Mouse (Mus musculus): ENCODE results near the gene Ece1. TPM values are rescaled to one million over a fixed set of nuclear protein-coding genes. Genes with fewer than 3 reads are reported as not detected.
A peak's percentile ranks its signal among the peaks of the same experiment; 100 is the strongest.

Ece1 gene
- total and polyA plus RNA-seq, 3 experiments, result 27.3 to 120 (median 102) TPM

- peaks cover 8% of the 10 kb centered on the region for H3K4me1 ChIP-seq (ENCODE audit: control insufficient read depth, insufficient read depth, low read length)
- H3K4me3 ChIP-seq, result no peak overlapping the region
- H3K9ac ChIP-seq (ENCODE audit: low read depth, low read length), result no peak overlapping the region
- H3K27me3 ChIP-seq (ENCODE audit: control insufficient read depth, insufficient read depth, low read length), result no peaks in the 10 kb centered on the region
- 68% methylated on average over 4 of the region's 4 CpGs for WGBS
- intact Hi-C loops (cut with DNase I), result loop anchor here (10.0 kb wide), 1 partner anchor 107 kb away; no protein-coding TSS in a partner anchor
- no peak for TF ChIP-seq POLR2A (IDR thresholded peaks at IDR 0.05; ENCODE audit: insufficient read depth, low read depth, low read length)
- TF ChIP-seq EP300 (IDR thresholded peaks at IDR 0.05; ENCODE audit: insufficient read depth, low read depth, low read length), result no peak
- TF ChIP-seq CTCF (IDR thresholded peaks at IDR 0.05), result no peak
- H3K27ac ChIP-seq, result no peak overlapping the region
- no peak for DNase-seq
- peaks cover 2% of the 10 kb centered on the region; the same call in 1 of the 2 replicates for H3K36me3 ChIP-seq (ENCODE audit: control insufficient read depth, insufficient read depth, low read length)
- H3K79me2 ChIP-seq (replicated peaks; ENCODE audit: control insufficient read depth, insufficient read depth, low read length), result peaks cover 1% of the 10 kb centered on the region; the same call in 1 of the 2 replicates
These were observed 136.2 kb downstream of the Ece1 start for GRCm38 (mm10) chr4:137998232-137998631.

GRCm38 (mm10) chr4:138000682-138001081 lies 138.6 kb downstream of the Ece1 start:
- peak; percentile 43 to 47 for DNase-seq
- no peak for TF ChIP-seq EP300 (IDR thresholded peaks at IDR 0.05; ENCODE audit: insufficient read depth, low read depth, low read length)
- TF ChIP-seq CTCF (IDR thresholded peaks at IDR 0.05), result no peak
- TF ChIP-seq POLR2A (IDR thresholded peaks at IDR 0.05; ENCODE audit: insufficient read depth, low read depth, low read length), result no peak
- H3K9ac ChIP-seq (ENCODE audit: low read depth, low read length), result no peak overlapping the region
- H3K4me1 ChIP-seq (ENCODE audit: control insufficient read depth, insufficient read depth, low read length), result peaks cover 4% of the 10 kb centered on the region
- 7% methylated on average over 7 of the region's 7 CpGs for WGBS
- no peak overlapping the region for H3K4me3 ChIP-seq
- H3K27ac ChIP-seq, result no peak overlapping the region
- no peaks in the 10 kb centered on the region for H3K27me3 ChIP-seq (ENCODE audit: control insufficient read depth, insufficient read depth, low read length)
- no peaks in the 10 kb centered on the region; the same call in 1 of the 2 replicates for H3K79me2 ChIP-seq (replicated peaks; ENCODE audit: control insufficient read depth, insufficient read depth, low read length)
- H3K36me3 ChIP-seq (ENCODE audit: control insufficient read depth, insufficient read depth, low read length), result peaks cover 2% of the 10 kb centered on the region; the same call in 1 of the 2 replicates
- intact Hi-C loops (cut with DNase I), result no loop called here

- no peaks in the 10 kb centered on the region; the same call in 1 of the 2 replicates for H3K79me2 ChIP-seq (replicated peaks; ENCODE audit: control insufficient read depth, insufficient read depth, low read length)
- TF ChIP-seq CTCF (IDR thresholded peaks at IDR 0.05), result no peak
- no peak for TF ChIP-seq EP300 (IDR thresholded peaks at IDR 0.05; ENCODE audit: insufficient read depth, low read depth, low read length)
- no peak for TF ChIP-seq POLR2A (IDR thresholded peaks at IDR 0.05; ENCODE audit: insufficient read depth, low read depth, low read length)
- WGBS, result 91% methylated on average over 11 of the region's 11 CpGs
- DNase-seq, result no peak
- no peak overlapping the region for H3K9ac ChIP-seq (ENCODE audit: low read depth, low read length)
- H3K4me1 ChIP-seq (ENCODE audit: control insufficient read depth, insufficient read depth, low read length), result peaks cover 2% of the 10 kb centered on the region
- no peak overlapping the region for H3K27ac ChIP-seq
- H3K4me3 ChIP-seq, result no peak overlapping the region
- H3K36me3 ChIP-seq (ENCODE audit: control insufficient read depth, insufficient read depth, low read length), result 0 out of 2 replicates have a peak, but pooled peaks cover 2% of the 10 kb centered on the region
- no peaks in the 10 kb centered on the region for H3K27me3 ChIP-seq (ENCODE audit: control insufficient read depth, insufficient read depth, low read length)
- intact Hi-C loops (cut with DNase I), result no loop called here
These were observed 142.0 kb downstream of the Ece1 start for GRCm38 (mm10) chr4:138003909-138004610.

DNA sequence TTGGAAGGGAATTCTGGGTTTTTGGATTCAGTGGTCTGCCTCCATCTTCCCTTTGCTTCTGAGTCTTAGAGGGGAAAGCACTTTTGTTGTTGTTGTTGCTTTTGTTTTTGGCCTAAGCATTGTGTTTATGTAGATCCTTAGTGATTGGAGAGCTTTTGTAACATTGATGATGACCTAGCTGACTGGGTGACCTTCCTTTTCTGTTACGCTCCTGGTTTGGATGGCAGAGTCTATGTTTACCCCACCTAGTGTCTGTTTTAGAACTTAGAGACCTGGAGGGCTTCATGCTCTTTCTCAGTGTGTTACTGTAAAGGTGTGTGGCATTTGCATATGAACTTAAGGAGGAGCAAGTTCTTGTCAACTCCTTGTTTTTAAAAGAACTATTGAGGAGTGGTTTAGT lies 143.7 kb downstream of the Ece1 start:
- Histone ChIP-seq H3K27ac (no peak overlapping the region), H3K27me3 (ENCODE audit: control insufficient read depth, insufficient read depth, low read length) (no peaks in the 10 kb centered on the region), H3K9ac (ENCODE audit: low read depth, low read length) (no peak overlapping the region), H3K4me1 (ENCODE audit: control insufficient read depth, insufficient read depth, low read length) (no peaks in the 10 kb centered on the region; the same call in 1 of the 2 replicates), H3K36me3 (ENCODE audit: control insufficient read depth, insufficient read depth, low read length) (no peaks in the 10 kb centered on the region), H3K4me3 (no peak overlapping the region), H3K79me2 (replicated peaks; ENCODE audit: control insufficient read depth, insufficient read depth, low read length) (no peaks in the 10 kb centered on the region; the same call in 1 of the 2 replicates)
- DNase-seq, result no peak
- intact Hi-C loops (cut with DNase I), result no loop called here
- WGBS, result 73% methylated on average over 1 of the region's 1 CpGs
- TF ChIP-seq POLR2A (IDR thresholded peaks at IDR 0.05; ENCODE audit: insufficient read depth, low read depth, low read length) (no peak), EP300 (IDR thresholded peaks at IDR 0.05; ENCODE audit: insufficient read depth, low read depth, low read length) (no peak), CTCF (IDR thresholded peaks at IDR 0.05) (no peak)

DNA sequence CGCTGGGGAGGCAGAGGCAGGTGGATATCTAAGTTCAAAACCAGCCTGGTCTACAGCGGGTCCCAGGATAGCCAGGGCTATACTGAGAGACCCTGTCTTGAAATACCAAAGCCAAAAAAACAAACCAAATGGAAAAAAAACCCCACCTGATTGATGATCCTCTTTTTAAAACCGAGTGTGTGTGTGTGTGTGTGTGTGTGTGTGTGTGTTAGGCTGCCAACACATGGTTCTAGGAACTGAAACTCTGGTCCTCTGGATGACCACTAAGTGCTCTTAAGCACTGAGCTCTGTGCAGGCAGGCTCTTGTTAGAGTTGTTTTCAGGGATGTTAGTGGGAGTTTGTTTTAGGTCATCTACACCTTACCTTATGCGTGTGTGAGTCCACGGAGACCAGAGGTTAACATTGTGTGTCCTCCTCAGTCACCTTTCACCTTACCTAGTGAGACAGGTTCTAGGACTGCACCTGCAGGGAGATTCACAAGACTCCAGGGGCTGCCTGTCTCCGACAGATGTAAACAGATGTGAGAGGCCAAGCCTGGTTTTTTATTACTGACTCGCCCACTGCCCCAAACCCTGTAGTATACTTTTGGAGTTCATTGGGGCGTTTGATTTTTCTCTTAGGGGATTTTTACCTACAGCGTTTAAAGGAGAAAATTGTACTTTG lies 145.0 kb downstream of the Ece1 start:
- no peaks in the 10 kb centered on the region for H3K36me3 ChIP-seq (ENCODE audit: control insufficient read depth, insufficient read depth, low read length)
- DNase-seq, result no peak
- H3K4me1 ChIP-seq (ENCODE audit: control insufficient read depth, insufficient read depth, low read length), result no peaks in the 10 kb centered on the region; the same call in 1 of the 2 replicates
- H3K27me3 ChIP-seq (ENCODE audit: control insufficient read depth, insufficient read depth, low read length), result no peaks in the 10 kb centered on the region
- no peak overlapping the region for H3K9ac ChIP-seq (ENCODE audit: low read depth, low read length)
- peaks cover 1% of the 10 kb centered on the region for H3K79me2 ChIP-seq (replicated peaks; ENCODE audit: control insufficient read depth, insufficient read depth, low read length)
- intact Hi-C loops (cut with DNase I), result no loop called here
- WGBS, result 92% methylated on average over 9 of the region's 9 CpGs
- no peak overlapping the region for H3K4me3 ChIP-seq
- no peak for TF ChIP-seq CTCF (IDR thresholded peaks at IDR 0.05)
- no peak overlapping the region for H3K27ac ChIP-seq

DNA sequence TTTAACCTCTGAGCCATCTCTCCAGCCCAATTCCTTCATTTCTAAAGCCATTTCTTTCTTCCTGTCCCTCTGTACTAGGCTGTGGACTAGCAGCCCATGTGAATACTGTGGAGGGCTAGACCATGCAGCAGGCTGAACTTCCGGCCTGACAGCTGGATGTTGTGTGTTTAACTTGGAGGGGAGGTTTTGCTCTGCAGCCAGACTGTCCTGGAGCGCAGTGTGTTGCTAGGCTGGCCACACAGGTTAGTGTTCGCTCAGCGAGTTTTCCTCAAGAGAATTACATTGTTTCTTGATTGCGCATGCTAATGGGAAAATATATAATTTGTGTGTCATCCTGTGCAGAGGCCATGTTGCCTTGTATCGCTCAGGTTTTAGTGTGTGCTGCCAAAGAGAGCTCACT lies 146.6 kb downstream of the Ece1 start:
- WGBS, result 71% methylated on average over 6 of the region's 6 CpGs
- H3K79me2 ChIP-seq (replicated peaks; ENCODE audit: control insufficient read depth, insufficient read depth, low read length), result peaks cover 1% of the 10 kb centered on the region
- TF ChIP-seq CTCF (IDR thresholded peaks at IDR 0.05) (no peak), EP300 (IDR thresholded peaks at IDR 0.05; ENCODE audit: insufficient read depth, low read depth, low read length) (no peak), POLR2A (IDR thresholded peaks at IDR 0.05; ENCODE audit: insufficient read depth, low read depth, low read length) (no peak)
- H3K4me1 ChIP-seq (ENCODE audit: control insufficient read depth, insufficient read depth, low read length), result no peaks in the 10 kb centered on the region; the same call in 1 of the 2 replicates
- no peak overlapping the region for H3K9ac ChIP-seq (ENCODE audit: low read depth, low read length)
- H3K4me3 ChIP-seq, result no peak overlapping the region
- no peak overlapping the region for H3K27ac ChIP-seq
- no peaks in the 10 kb centered on the region for H3K27me3 ChIP-seq (ENCODE audit: control insufficient read depth, insufficient read depth, low read length)
- intact Hi-C loops (cut with DNase I), result no loop called here
- H3K36me3 ChIP-seq (ENCODE audit: control insufficient read depth, insufficient read depth, low read length), result no peaks in the 10 kb centered on the region
- peak in 1 of 2 experiments; percentile 34 for DNase-seq
